Mouse (Mus musculus): ENCODE data around the gene Glcci1. TPM values are rescaled to one million over a fixed set of nuclear protein-coding genes. Genes with fewer than 3 reads are reported as not detected.
"Not testable (repeated sequence)": the region's sequence is repeated elsewhere in the genome, so short reads cannot be mapped to it uniquely, and the experiment has no call there.

Gene Glcci1
- total and polyA plus RNA-seq, 2 experiments from 2014 or later, result 5.1 to 11.1 TPM

GRCm38 (mm10) chr6:8524717-8525116 is 15.3 kb downstream of the Glcci1 start:
- 94% methylated on average over 5 of the region's 5 CpGs for WGBS
- Histone ChIP-seq H3K9me3 (ENCODE audit: low read length) (no peaks in the 10 kb centered on the region), H3K4me1 (ENCODE audit: insufficient read depth, low read length) (no peaks in the 10 kb centered on the region), H3K4me3 (ENCODE audit: low read depth, low read length) (no peak overlapping the region), H3K9ac (replicated peaks; ENCODE audit: low read length, poor library complexity, severe bottlenecking) (no peak overlapping the region), H3K36me3 (ENCODE audit: insufficient read depth, low read length) (no peaks in the 10 kb centered on the region), H3K27me3 (ENCODE audit: insufficient read depth, low read length) (no peaks in the 10 kb centered on the region), H3K27ac (ENCODE audit: low read depth, low read length) (no peak overlapping the region), H3K4me2 (ENCODE audit: low read depth, low read length, poor library complexity, severe bottlenecking) (no peak overlapping the region)
- DNase-seq (ENCODE audit: low spot score) (no peak), ATAC-seq (ENCODE audit: low FRiP score) (no peak)
- TF ChIP-seq CTCF (IDR thresholded peaks at IDR 0.05), result no peak

- WGBS, result 88% methylated on average over 4 of the region's 4 CpGs
- Histone ChIP-seq H3K9ac (replicated peaks; ENCODE audit: low read length, poor library complexity, severe bottlenecking) (no peak overlapping the region), H3K9me3 (ENCODE audit: low read length) (no peaks in the 10 kb centered on the region), H3K27me3 (ENCODE audit: insufficient read depth, low read length) (no peaks in the 10 kb centered on the region), H3K4me2 (ENCODE audit: low read depth, low read length, poor library complexity, severe bottlenecking) (no peak overlapping the region), H3K36me3 (ENCODE audit: insufficient read depth, low read length) (no peaks in the 10 kb centered on the region), H3K4me3 (ENCODE audit: low read depth, low read length) (no peak overlapping the region), H3K4me1 (ENCODE audit: insufficient read depth, low read length) (no peaks in the 10 kb centered on the region), H3K27ac (ENCODE audit: low read depth, low read length) (no peak overlapping the region)
- no peak for TF ChIP-seq CTCF (IDR thresholded peaks at IDR 0.05)
- no peak for DNase-seq (ENCODE audit: low spot score)
- ATAC-seq (ENCODE audit: low FRiP score), result no peak
Observed at GRCm38 (mm10) chr6:8531104-8531894, 21.9 kb downstream of the Glcci1 start.

- 76% methylated on average over 2 of the region's 2 CpGs for WGBS
- no peak overlapping the region for H3K27ac ChIP-seq (ENCODE audit: low read depth, low read length)
- no peaks in the 10 kb centered on the region for H3K9me3 ChIP-seq (ENCODE audit: low read length)
- no peak for DNase-seq (ENCODE audit: low spot score)
- H3K4me1 ChIP-seq (ENCODE audit: insufficient read depth, low read length), result no peaks in the 10 kb centered on the region
- H3K27me3 ChIP-seq (ENCODE audit: insufficient read depth, low read length), result no peaks in the 10 kb centered on the region
- H3K36me3 ChIP-seq (ENCODE audit: insufficient read depth, low read length), result no peaks in the 10 kb centered on the region
- no peak overlapping the region for H3K9ac ChIP-seq (replicated peaks; ENCODE audit: low read length, poor library complexity, severe bottlenecking)
- TF ChIP-seq CTCF (IDR thresholded peaks at IDR 0.05), result no peak
- H3K4me3 ChIP-seq (ENCODE audit: low read depth, low read length), result no peak overlapping the region
- no peak overlapping the region for H3K4me2 ChIP-seq (ENCODE audit: low read depth, low read length, poor library complexity, severe bottlenecking)
- ATAC-seq (ENCODE audit: low FRiP score), result no peak
Observed at GRCm38 (mm10) chr6:8536944-8537343, 27.5 kb downstream of the Glcci1 start.

- not testable (repeated sequence) for DNase-seq (ENCODE audit: low spot score); H3K4me1 ChIP-seq (ENCODE audit: insufficient read depth, low read length); H3K9ac ChIP-seq (replicated peaks; ENCODE audit: low read length, poor library complexity, severe bottlenecking); H3K4me3 ChIP-seq (ENCODE audit: low read depth, low read length); H3K27ac ChIP-seq (ENCODE audit: low read depth, low read length); H3K9me3 ChIP-seq (ENCODE audit: low read length); H3K4me2 ChIP-seq (ENCODE audit: low read depth, low read length, poor library complexity, severe bottlenecking); H3K36me3 ChIP-seq (ENCODE audit: insufficient read depth, low read length); H3K27me3 ChIP-seq (ENCODE audit: insufficient read depth, low read length); ATAC-seq (ENCODE audit: low FRiP score)
- WGBS, result 83% methylated on average over 4 of the region's 4 CpGs
Observed at GRCm38 (mm10) chr6:8541531-8541930, 32.1 kb downstream of the Glcci1 start.

- no peak overlapping the region for H3K9ac ChIP-seq (replicated peaks; ENCODE audit: low read length, poor library complexity, severe bottlenecking)
- 93% methylated on average over 5 of the region's 5 CpGs for WGBS
- no peak for DNase-seq (ENCODE audit: low spot score)
- no peak overlapping the region for H3K4me3 ChIP-seq (ENCODE audit: low read depth, low read length)
- TF ChIP-seq CTCF (IDR thresholded peaks at IDR 0.05), result no peak
- H3K27me3 ChIP-seq (ENCODE audit: insufficient read depth, low read length), result no peaks in the 10 kb centered on the region
- no peaks in the 10 kb centered on the region for H3K9me3 ChIP-seq (ENCODE audit: low read length)
- no peaks in the 10 kb centered on the region for H3K4me1 ChIP-seq (ENCODE audit: insufficient read depth, low read length)
- H3K36me3 ChIP-seq (ENCODE audit: insufficient read depth, low read length), result no peaks in the 10 kb centered on the region
- no peak overlapping the region for H3K4me2 ChIP-seq (ENCODE audit: low read depth, low read length, poor library complexity, severe bottlenecking)
- ATAC-seq (ENCODE audit: low FRiP score), result no peak
- H3K27ac ChIP-seq (ENCODE audit: low read depth, low read length), result no peak overlapping the region
Observed at GRCm38 (mm10) chr6:8544822-8545221, 35.4 kb downstream of the Glcci1 start.

GRCm38 (mm10) chr6:8545780-8546179 is 36.4 kb downstream of the Glcci1 start:
- Histone ChIP-seq H3K9me3 (ENCODE audit: low read length) (no peaks in the 10 kb centered on the region), H3K27ac (ENCODE audit: low read depth, low read length) (no peak overlapping the region), H3K4me3 (ENCODE audit: low read depth, low read length) (no peak overlapping the region), H3K27me3 (ENCODE audit: insufficient read depth, low read length) (no peaks in the 10 kb centered on the region), H3K36me3 (ENCODE audit: insufficient read depth, low read length) (no peaks in the 10 kb centered on the region), H3K4me1 (ENCODE audit: insufficient read depth, low read length) (no peaks in the 10 kb centered on the region), H3K9ac (replicated peaks; ENCODE audit: low read length, poor library complexity, severe bottlenecking) (no peak overlapping the region), H3K4me2 (ENCODE audit: low read depth, low read length, poor library complexity, severe bottlenecking) (no peak overlapping the region)
- no peak for DNase-seq (ENCODE audit: low spot score)
- ATAC-seq (ENCODE audit: low FRiP score), result no peak
- 93% methylated on average over 7 of the region's 7 CpGs for WGBS
- no peak for TF ChIP-seq CTCF (IDR thresholded peaks at IDR 0.05)
